Mouse (Mus musculus): ENCODE measurements around the gene Pusl1. TPM values are rescaled to one million over a fixed set of nuclear protein-coding genes. Genes with fewer than 3 reads are reported as not detected.

Gene Pusl1
- 10 to 100 TPM; 11.4 to 12.8 TPM for total RNA-seq (2021)
- long read RNA-seq, experiment 1, transcript Pusl1-201 (8 exons, 1,243 nt): major isoform, 8 of 18 reads
- long read RNA-seq, experiment 1, partial matches to known transcripts: 1 of 18 reads
- long read RNA-seq, experiment 1, other reads (novel, unspliced or antisense): 9 of 18 reads
- long read RNA-seq, experiment 2, transcript Pusl1-201 (8 exons, 1,243 nt): major isoform, 7 of 21 reads
- long read RNA-seq, experiment 2, partial matches to known transcripts: 2 of 21 reads
- long read RNA-seq, experiment 2, other reads (novel, unspliced or antisense): 12 of 21 reads

- intact Hi-C loops (cut with DNase I): loop anchor here (5.0 kb wide), 1 partner anchor 51 kb away; the partner anchor contains the start of gene Ube2j2
- peak; percentile 95 to 97 for DNase-seq
These were observed at the start of gene Pusl1, which contains the start of gene Acap3 for GRCm38 (mm10) chr4:155891551-155892001. Pusl1 (minus strand) TSS chr4:155891781. Acap3 (plus strand) TSS chr4:155891822.

- intact Hi-C loops (cut with DNase I): no loop called here
These were observed 40.5 kb upstream of the Pusl1 start for GRCm38 (mm10) chr4:155932031-155932430.

DNA sequence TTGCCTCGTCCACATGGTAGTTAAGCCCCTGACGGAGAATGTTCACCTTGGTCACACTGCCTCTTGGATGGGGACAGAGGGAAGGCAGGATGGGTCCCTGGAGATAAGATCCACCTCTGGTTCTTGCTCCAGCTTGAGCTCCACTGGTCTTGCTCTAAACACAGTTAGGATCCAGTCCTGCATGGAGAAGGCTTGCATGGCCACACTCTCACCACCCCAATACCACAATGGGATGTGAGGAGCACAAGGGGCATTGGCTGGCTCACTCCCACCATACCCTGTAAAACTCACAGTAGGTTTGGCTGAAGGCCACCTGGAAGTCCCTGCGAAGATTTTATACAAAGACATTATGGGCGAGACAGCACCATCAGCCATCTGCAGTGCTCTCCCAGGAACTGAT, 17.2 kb upstream of the Pusl1 start:
- DNase-seq: no peak
- intact Hi-C loops (cut with DNase I): no loop called here

More at GRCm38 (mm10) chr4:155932031-155932430, 40.5 kb upstream of the Pusl1 start:
- DNase-seq: no peak

GRCm38 (mm10) chr4:155908281-155908680, 16.7 kb upstream of the Pusl1 start:
- DNase-seq: no peak
- intact Hi-C loops (cut with DNase I): no loop called here

DNA sequence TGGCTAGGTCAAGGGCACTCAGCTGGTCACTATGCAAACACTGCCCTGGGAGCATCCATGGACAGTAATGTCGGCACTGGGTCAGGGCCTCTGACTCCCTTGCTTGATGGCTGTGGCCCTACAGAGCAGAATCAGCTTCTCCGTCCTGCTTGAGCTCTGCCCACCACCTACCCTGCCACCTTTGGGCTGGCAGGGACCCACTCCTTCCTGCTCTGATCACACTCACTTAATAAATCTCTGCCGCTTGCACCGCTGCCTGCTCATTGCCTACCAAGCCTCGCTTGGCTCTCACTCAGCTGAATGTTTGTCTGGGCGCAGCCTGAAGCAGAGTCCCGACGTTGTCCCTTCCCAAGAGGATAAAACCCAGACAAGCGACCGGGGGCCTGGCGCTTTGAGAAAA, 15.4 kb upstream of the Pusl1 start:
- intact Hi-C loops (cut with DNase I): no loop called here
- DNase-seq: no peak

DNA sequence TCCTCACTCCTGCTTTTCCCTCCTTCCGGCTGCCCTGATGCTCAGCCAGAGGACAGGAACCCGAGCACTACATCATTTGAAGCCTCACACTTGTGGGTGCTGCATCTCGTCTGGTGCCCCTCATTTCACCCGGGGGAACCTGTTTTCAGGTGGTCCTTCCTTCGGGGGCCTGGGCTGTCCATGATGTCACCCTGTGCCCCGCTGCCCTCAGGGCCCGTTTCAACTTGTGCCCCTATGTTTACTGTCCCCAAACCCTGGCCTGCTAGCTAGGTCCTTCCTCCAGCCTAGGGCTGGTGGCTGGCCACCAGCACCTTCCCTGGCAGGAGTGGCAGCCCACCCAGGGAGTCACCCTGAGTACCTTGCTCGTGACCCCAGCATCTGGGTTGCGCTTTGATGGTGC, 14.5 kb upstream of the Pusl1 start:
- DNase-seq: no peak
- intact Hi-C loops (cut with DNase I): no loop called here

GRCm38 (mm10) chr4:155905634-155906033, 14.1 kb upstream of the Pusl1 start:
- no peak for DNase-seq

GRCm38 (mm10) chr4:155904318-155905102, 12.9 kb upstream of the Pusl1 start:
- intact Hi-C loops (cut with DNase I): no loop called here
- DNase-seq: no peak

More at GRCm38 (mm10) chr4:155905634-155906033, 14.1 kb upstream of the Pusl1 start:
- intact Hi-C loops (cut with DNase I): no loop called here

DNA sequence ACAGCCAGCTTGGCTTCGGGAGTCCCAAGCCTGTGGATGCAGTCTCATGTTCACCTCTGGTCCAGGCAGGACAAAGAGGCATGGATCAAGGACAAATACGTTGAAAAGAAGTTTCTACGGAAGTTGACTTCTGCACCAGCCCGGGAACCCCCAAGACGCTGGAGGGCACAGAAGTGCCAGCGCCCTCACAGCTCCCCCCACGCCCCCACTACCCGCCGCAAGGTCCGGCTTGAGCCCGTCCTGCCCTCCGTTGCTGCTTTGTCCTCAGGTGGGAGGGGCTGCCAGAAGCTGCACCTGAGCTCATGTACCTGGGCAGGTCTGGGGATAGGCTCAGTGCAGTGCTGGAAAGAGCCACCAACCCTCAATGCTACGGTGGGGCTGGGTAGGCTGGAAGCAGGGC, 11.7 kb upstream of the Pusl1 start:
- intact Hi-C loops (cut with DNase I): no loop called here

DNA sequence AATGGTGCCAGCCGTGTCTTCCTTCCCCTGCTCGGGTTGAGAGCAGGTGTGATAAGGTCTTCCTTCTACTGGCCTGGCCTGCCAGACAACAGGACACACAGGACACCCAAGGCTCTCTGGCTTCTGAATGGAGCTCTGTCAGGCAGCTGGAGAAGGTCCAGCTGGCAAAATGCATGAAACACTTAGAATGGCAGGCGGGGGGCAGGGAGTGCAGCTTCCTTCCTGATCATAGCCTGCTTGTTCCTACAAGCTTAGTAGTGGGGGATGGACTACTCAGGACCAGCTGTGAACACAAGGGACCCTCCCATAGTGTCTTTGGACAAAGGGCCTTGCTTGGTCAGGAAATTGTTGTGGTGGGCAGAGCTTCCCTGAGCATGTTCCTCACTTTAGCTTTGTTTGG, 9.6 kb upstream of the Pusl1 start:
- DNase-seq: no peak
- intact Hi-C loops (cut with DNase I): no loop called here

More for the DNA sequence above, 11.7 kb upstream of the Pusl1 start:
- no peak for DNase-seq

DNA sequence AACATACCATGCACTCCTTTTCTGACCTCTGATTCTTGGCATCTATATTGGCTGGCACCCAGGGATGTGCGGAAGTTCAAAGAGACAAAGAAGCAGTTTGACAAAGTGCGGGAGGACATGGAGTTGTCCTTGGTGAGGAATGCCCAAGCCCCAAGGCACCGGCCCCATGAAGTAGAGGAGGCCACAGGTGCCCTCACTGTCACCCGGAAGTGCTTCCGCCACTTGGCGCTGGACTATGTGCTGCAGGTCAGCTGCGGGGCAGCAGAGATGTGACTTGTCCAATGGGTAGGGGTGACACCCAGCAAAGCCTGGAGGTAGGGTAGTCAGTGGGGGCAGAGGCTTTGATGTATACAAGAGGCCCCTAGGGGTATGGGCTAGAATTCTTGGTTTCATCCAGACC, 7.8 kb upstream of the Pusl1 start:
- intact Hi-C loops (cut with DNase I): no loop called here
- no peak for DNase-seq

GRCm38 (mm10) chr4:155898318-155898717, 6.7 kb upstream of the Pusl1 start:
- DNase-seq: no peak
- intact Hi-C loops (cut with DNase I): no loop called here

DNA sequence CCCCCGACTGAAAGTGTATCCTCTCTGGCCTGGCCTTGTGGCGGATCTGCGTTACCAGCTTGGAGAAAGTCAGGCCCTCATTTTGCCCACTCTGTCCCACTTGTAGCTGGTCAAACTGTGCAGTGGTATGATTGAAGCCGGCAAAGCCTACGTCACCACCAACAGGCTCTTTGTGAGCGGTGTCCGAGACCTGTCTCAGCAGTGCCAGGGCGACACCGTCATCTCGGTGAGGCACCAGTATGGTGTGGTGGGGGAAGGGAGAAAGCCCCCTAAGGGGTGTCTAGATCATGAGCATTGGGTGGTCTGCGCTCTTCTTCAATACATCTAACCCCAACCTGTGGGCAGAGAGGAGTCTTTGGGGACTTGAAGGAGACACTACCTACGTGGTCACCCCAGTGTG, 4.9 kb upstream of the Pusl1 start:
- no peak for DNase-seq
- intact Hi-C loops (cut with DNase I): no loop called here

- intact Hi-C loops (cut with DNase I): no loop called here
- DNase-seq: no peak
These were observed 4.2 kb upstream of the Pusl1 start for GRCm38 (mm10) chr4:155895826-155896225.

- intact Hi-C loops (cut with DNase I): no loop called here
- peak in 1 of 2 experiments; percentile 67 for DNase-seq
These were observed 3.6 kb upstream of the Pusl1 start for GRCm38 (mm10) chr4:155895216-155895615.

- peak; percentile 81 to 82 for DNase-seq
- intact Hi-C loops (cut with DNase I): loop anchor here (5.0 kb wide), 1 partner anchor 48 kb away; the partner anchor contains the start of gene Ube2j2
These were observed 2.8 kb upstream of the Pusl1 start for GRCm38 (mm10) chr4:155894311-155894881.

- DNase-seq: no peak
- intact Hi-C loops (cut with DNase I): loop anchor here (5.0 kb wide), 1 partner anchor 49 kb away; the partner anchor contains the start of gene Ube2j2
These were observed 1.7 kb upstream of the Pusl1 start for GRCm38 (mm10) chr4:155893212-155893690.

DNA sequence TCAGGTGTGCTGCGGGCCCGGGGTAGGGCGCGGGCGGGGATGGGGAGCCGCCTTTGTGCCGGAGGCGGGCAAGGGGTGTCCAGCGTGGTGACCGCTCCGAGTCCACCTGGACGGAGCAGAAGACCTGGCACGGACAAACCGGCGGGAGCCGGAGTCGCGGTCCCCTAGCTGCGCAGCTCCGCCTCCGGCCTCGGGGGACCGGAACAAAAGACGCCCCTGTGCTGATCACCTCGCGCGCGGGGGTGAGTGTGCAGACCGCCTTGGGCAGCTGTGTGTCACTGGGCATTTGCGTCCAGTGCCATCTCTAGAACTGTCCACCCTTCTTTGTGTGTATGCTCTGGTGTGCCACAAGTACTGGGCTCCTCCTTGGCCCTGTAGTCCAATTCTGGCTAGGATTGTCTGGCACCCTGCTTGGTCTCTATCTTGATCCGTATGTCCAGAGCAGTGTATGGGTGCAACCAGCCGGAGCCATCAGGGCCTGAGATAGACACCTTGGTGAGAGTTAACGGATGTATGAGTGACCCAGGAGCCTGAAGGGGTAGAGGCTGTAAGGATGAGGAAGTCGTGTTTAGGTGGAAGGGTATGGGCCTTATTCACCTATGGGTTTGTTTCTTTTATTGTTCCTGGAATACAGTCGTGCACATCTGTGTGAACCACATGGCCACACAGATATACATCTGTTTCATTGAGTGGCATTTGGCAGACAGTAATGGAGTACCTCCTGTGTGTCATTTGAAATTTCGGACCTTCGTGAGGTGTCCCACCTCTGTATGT, 1.0 kb upstream of the Pusl1 start:
- intact Hi-C loops (cut with DNase I): loop anchor here (5.0 kb wide), 1 partner anchor 50 kb away; the partner anchor contains the start of gene Ube2j2
- DNase-seq: no peak

- intact Hi-C loops (cut with DNase I): loop anchor here (5.0 kb wide), 1 partner anchor 50 kb away; the partner anchor contains the start of gene Ube2j2
- DNase-seq: peak; percentile 78 to 86
These were observed 436 bp upstream of the Pusl1 start for GRCm38 (mm10) chr4:155892017-155892416.

DNA sequence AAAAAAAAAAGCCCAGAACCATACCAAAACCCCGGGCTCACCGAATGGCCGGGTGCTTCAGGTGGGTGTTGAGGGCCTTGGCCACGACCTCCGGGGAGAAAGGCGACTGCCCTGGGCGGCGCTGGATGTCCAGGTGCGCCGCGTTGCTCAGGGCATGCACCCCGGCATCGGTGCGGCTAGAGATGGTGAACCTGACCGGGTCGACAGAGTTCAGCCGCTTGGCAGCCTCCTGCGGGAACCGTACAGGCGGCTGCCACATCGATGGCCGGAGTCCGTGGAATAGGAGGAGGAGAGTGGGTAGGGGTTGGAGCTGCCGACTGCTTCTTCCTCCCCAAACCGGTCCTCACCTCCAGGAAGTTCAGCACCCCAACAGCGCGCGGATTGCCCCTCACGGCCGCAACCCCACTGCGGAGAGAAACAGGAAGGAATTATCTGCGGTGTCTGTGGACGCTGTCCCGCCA, 540 bp downstream of the Pusl1 start:
- no peak for DNase-seq
- intact Hi-C loops (cut with DNase I): loop anchor here (5.0 kb wide), 1 partner anchor 51 kb away; the partner anchor contains the start of gene Ube2j2

Measured in gastrocnemius, postnatal 36 days (tissue).